Mouse (Mus musculus) right cerebral cortex, adult 18-20 months (tissue): ENCODE results near the gene Zfp523.

ENCODE experiments used
- DNase-seq: peaks from one replicate; pipeline ENCODE4 v3.0.0; 2022; ENCODE audit warnings: mixed read lengths

Gene Zfp523

GRCm38 (mm10) chr17:28176775-28177539 lies at the start of gene Zfp523:
TSS of gene Zfp523 (plus strand) at chr17:28177129.
- DNase-seq = peak; percentile 92

DNA sequence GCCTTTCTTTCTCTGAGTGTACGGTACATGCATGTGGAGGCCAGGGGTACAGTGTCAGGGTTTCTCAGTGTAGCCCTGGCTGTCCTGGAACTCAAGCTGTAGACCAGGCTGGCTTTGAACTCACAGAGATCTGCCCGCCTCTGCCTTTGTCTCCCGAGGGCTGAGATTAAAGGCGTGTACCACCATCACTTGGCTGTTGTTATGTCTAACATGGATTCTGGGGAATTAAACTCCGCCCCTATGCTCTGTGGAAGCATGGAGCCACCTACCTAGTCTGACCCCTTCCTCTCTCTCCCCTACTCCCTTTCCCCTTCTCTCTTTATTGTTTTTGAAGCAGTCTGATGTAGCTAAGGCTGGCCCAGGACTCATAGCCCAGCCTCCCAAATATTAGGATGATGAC lies 47.1 kb upstream of the Zfp523 start:
- DNase-seq = no peak

DNA sequence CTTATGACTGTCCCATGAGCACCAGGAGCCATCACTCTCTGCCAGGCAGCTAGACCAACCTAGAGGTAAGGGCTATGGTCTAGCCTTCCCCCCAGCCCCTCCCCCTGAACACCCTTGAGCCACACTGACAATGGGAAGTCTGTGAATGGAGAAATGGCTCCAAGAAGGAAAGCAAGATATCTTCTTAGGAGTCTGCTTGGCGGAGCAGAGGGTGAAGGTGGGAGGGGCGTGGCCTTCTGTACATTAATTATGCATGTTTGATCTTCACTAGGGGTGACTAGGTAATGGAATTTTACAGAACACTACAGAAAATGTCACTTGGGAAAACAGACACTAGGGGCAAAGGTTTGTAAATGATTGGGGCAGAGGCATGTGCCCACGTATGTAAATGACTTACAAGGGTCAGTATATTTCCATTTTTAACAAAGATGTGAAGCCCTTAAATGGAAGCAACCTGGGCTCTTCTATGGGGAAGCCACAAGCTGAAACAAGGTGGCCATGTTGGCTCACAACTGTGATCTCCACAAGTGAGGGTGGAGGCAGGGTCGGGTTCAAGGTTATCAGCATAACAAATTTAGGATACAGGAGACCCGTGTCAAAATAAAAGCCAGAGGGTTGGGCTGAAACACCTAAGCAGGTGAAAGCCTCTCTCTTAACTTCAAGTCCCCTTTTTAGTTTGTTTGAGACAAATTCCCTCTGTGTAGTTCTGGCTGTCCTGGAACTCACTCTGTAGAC lies 46.4 kb upstream of the Zfp523 start:
- DNase-seq = no peak

DNA sequence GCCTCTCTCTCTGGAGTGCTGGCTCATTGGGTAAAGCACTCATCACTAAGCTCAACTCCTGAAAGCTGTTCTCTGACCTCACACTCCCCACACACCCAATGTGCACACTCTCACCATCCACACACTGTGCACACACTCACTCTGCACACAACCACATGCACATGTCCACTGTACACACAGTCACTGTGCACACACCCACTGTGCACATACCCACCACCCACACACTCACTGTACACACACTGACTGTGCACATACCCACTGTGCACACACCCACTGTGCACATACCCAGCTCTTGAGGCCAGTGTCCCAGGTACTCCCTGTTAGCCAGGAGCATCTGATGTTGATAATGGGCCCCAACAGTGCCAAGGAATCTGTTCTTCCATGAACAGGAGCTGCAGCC lies 45.8 kb upstream of the Zfp523 start:
- DNase-seq = no peak

DNA sequence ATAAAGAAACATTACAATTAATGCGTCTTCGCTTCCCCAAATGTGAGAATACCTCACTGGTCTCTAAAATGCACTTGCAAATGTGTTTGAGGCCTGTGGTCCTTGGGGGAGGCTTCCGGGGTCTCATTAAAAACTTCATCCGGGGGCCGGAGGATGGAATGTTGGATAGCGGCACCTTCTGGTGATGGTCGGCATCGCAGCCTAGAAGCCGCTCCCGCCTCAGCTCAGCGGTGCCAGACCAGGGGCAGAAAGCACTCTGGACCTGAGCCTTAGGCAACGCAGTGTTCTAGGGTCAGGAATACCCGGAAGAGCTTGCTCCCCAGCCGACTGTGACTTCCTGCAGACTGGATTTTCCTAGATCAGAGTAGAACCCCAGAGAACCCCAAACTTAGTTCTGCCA lies 43.7 kb upstream of the Zfp523 start:
- DNase-seq = peak; percentile 15

- DNase-seq = no peak
These were observed 41.4 kb upstream of the Zfp523 start for GRCm38 (mm10) chr17:28135496-28135895.

GRCm38 (mm10) chr17:28136266-28136665 lies 40.7 kb upstream of the Zfp523 start:
- no peak for DNase-seq

DNA sequence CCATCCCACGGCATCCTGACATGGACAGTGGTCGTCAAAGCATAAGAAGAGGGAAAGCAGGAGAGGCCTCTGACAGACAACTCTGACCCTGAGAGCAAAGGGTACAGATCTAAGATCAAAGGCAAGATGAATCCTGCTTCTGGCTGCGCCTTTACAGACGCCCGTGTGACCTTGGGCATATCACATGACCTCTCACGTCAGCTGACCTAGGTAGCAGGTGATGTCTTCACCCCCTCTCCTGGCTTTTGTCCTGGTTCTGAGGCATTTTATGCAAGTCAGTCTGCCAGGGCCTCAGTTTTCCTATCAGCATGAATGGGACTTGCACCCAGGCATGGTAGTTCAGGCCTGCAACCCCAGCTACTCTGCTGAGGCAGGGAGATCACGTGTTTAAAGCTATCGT lies 38.9 kb upstream of the Zfp523 start:
- DNase-seq = no peak

DNA sequence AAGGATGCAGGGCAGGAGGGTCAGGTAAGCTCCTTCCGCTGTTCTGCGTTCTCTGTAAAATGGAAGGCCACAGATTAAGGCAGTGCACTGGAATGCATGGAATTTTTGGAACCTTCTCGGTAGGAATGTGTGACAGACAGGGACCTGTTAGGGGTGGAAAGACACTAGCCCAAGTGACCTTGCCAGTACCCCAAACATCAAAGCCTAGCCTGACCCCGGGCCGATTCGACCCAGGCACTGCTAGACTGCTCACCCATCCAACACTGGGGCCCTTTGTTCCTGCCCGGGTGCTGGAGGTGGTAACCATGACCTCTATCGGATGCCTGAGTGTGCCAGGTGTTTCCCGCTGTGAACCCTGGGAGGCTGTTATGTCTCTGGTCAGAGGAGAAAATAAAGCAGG lies 38.2 kb upstream of the Zfp523 start:
- no peak for DNase-seq

DNA sequence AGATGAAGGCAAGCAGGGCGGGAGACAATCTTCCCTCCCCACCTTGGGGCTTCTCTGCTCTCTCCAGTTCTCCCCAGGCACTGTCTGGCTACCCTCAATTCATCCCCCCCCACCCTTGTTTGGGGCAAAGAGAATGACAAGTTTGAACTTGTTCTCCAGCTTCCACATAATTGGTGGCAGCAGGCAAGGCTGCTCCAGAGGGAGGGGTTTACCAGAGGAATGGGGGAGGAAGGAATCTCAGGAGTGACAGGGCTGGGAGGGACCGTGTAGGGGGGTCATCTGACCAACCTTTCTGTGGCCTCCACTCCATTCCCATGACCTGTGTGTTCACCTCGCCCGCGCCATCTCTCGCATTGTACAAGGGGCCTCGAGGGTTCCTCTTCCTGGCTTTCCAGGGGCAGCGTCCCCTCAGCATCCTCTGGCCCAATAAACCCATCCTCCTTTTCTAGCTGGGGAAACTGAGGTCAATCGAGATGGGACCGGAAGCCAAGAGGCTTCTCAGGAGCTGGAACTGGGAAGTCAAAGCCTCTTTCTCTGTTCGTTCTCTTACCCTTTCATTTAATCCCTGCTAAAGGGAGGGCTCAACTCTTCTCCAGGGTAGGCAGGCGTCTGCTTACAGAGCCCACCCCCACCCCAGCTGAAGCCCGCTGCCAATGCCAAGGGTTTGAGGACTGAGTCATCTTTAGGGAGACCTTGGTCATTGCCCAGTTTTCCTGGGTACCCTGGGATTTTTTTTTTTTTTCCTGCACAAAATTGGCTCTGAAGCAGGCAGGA lies 36.3 kb upstream of the Zfp523 start:
- no peak for DNase-seq

DNA sequence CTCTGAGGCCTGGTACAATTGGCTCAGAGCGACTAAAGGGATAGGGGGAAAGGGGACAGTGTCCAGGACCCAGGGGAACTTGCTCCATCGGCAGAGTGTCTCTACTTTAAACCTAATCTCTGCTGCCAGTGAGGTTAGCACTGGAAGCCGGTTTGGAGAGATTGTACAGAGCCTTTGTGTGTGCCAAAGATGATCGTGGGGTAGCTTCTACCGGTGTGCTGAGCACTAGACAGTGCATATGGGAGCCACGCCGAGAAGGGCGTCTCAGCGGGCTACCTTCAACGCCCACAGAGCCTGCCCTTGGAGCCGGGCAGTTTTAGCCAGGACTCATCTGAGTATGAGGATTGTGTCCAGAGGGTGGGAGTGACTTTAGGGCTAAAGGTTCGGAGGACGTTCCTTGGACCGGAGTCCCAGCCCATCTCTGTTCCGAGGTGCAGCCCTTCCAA lies 35.7 kb upstream of the Zfp523 start:
- DNase-seq = no peak

GRCm38 (mm10) chr17:28141771-28142699 lies 34.9 kb upstream of the Zfp523 start, which contains the start of gene Scube3:
TSS of gene Scube3 (plus strand) at chr17:28142141.
- no peak for DNase-seq

DNA sequence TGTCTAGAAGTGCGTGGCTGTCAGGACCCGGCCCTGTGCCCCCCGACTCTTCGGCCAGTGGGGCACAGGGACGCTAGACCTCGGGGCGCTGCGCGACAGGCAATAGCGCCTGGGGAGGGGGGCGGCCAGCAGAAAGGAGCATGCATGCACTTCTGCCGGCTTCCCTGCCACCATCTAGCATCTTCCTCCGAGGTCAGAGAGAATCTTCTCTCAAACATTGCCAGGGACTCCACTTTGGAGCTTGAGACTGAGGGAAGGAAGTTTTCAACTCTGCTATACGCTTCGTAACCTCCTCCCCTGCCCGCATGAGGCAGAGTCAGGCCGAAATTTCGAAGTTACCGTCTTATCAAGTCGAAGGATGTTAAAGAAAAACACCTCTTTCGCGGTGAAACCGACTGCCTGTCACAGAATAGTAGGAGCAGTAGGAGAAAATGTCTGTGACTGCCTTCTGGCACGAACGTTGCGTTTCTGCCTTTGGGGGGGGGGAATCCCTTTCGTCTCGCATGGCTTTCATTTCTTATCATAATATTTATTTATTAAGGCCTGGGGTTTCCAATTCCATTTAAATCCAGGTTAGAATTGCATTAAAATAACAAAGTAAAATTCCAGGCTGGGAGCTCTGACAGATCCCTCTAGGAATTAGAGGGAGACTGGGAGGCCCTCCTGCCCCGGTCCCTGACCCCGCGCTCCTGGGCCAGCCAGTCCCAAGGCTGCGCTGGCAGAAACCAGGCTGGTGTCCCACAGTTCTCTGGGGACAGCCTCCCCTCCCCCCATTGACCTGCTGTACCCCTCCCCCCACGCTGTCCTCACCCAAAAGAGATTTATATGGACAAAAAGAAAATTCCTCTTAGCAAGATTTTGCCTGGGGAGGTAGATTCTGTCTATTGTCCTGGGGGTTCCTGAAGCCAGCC lies 34.0 kb upstream of the Zfp523 start:
- no peak for DNase-seq

- DNase-seq = no peak
These were observed 33.2 kb upstream of the Zfp523 start for GRCm38 (mm10) chr17:28143751-28144150.

DNA sequence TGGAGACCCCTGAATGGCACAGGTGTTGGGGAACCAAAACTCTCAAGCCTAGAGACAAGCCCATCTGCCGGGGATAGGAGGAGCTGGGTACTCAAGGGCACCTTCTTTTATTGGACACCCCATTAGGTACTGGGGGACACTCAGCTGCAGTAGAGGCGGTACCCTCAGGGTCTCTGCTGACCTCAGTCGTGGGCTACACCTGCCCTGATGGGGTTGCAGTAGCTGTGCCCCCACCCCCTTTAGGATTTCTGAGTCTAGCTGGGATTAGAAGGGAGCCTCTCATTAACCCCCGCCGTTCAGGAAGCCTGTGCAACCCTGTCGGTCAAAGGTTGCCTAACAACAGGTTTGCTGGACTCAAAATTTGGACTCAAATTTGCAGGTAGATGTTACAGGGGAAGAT lies 32.7 kb upstream of the Zfp523 start:
- DNase-seq = no peak

GRCm38 (mm10) chr17:28148288-28148687 lies 28.6 kb upstream of the Zfp523 start:
- no peak for DNase-seq

DNA sequence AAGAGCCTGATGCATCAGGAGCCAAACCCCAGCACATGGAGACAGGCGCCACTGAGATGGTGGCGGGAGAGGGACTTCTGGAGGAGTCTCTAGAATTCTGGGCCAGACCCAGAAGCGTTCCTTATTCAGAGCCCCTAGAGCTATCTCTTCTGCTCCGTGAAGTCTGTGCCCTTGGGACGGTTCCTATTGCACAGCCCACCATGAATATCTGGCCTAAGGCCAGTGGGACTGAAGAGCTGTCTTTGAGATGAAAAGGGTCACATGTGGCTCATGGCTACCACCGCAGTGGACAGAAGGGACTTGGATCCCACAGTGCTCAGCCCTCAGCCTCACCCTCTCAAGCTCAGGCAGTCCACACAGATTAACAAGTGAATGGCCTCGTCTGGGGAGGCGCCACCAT lies 27.2 kb upstream of the Zfp523 start:
- no peak for DNase-seq

- DNase-seq = no peak
These were observed 26.5 kb upstream of the Zfp523 start for GRCm38 (mm10) chr17:28150456-28150855.

DNA sequence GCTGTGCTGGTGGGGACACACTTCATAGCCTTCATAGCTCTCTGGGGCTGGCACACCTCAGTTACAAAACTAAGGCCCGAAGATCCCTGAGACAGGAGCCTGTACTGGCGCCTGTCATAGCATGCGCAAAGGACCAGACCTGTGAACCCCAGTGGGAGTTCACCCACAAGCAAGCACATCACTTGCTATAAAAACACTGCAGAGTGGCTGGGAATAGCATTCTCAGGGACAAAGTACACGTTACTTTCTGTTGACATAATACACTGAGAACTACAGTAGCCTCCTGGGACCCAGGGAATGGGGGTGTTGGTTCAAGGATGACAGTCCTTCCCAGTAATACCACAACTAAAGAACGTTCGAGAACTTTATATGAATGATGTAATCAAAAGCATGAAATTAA lies 23.8 kb upstream of the Zfp523 start:
- no peak for DNase-seq

- DNase-seq = no peak
These were observed 22.0 kb upstream of the Zfp523 start for GRCm38 (mm10) chr17:28154970-28155369.

DNA sequence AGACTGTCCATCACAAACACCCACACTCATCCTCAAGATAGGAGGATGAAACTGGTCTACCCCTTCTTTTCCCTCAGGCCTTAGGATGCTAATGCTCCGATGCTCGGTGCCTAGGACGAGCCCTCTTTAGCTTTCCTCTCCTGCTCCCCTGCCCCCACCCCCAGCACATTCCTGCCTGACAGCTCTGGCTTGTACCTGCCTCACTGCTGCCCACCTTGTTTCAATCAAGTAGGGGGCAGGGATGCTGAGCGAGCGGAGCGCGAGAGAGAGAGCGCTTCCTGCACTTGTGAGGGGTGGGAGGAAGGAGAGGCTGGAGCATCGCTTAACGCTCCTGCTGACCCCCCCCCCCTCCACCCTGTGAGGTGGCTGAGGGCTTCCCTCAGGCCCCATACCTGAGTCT lies 16.6 kb upstream of the Zfp523 start:
- no peak for DNase-seq
